Mouse (Mus musculus): ENCODE results near the gene Gal3st1.

- TF ChIP-seq RCOR1 (conservative IDR thresholded peaks at IDR 0.05; ENCODE audit: low read depth, low read length) (no peak), PAX5 (IDR thresholded peaks at IDR 0.05; ENCODE audit: low read length) (no peak), EP300 (IDR thresholded peaks at IDR 0.05; ENCODE audit: low read length) (no peak), TBP (conservative IDR thresholded peaks at IDR 0.05; ENCODE audit: low read depth, low read length) (no peak), CTCF (conservative IDR thresholded peaks at IDR 0.05 in 1 of 2, IDR thresholded peaks at IDR 0.05 in 1 of 2; ENCODE audit: low read depth in 2 of 2, low read length in 2 of 2) (no peak), RAD21 (IDR thresholded peaks at IDR 0.05; ENCODE audit: low read depth, low read length) (no peak), USF1 (IDR thresholded peaks at IDR 0.05; ENCODE audit: low read depth, low read length) (no peak), POLR2A (IDR thresholded peaks at IDR 0.05; ENCODE audit: low read depth, low read length) (no peak), ELF1 (IDR thresholded peaks at IDR 0.05; ENCODE audit: low read depth, low read length) (no peak), USF2 (conservative IDR thresholded peaks at IDR 0.05; ENCODE audit: low read depth, low read length) (no peak), POLR2AphosphoS2 (IDR thresholded peaks at IDR 0.05; ENCODE audit: low read depth, low read length) (no peak), IRF4 (IDR thresholded peaks at IDR 0.05; ENCODE audit: low read depth, low read length) (no peak)
These were observed 64.3 kb downstream of the Gal3st1 start for GRCm38 (mm10) chr11:4047766-4048165.
